Mouse (Mus musculus) C2C12 (cell line): Measurements from ENCODE around the gene Ankrd34b.

Experiments used
- CEBPB ChIP-seq: IDR thresholded peaks from one replicate; pipeline ENCODE4 v1.6.1; 2011; ENCODE audit warnings: low read depth, mild to moderate bottlenecking, control low read depth, moderate library complexity
- CTCF ChIP-seq: IDR thresholded peaks from one replicate; pipeline ENCODE4 v1.5.1; 2011; ENCODE audit not compliant: control insufficient read depth, insufficient read depth, insufficient read length
- FOSL1 ChIP-seq: IDR thresholded peaks from one replicate; pipeline ENCODE4 v1.8.0; 2011; ENCODE audit warnings: mild to moderate bottlenecking, low read length; ENCODE audit not compliant: poor library complexity, insufficient read depth, severe bottlenecking
- MAX ChIP-seq: IDR thresholded peaks from one replicate; pipeline ENCODE4 v1.6.1; 2011; ENCODE audit warnings: mild to moderate bottlenecking, control low read depth
- MYOD1 ChIP-seq: IDR thresholded peaks from one replicate; pipeline ENCODE4 v1.6.1; 2011; ENCODE audit warnings: low read depth; ENCODE audit not compliant: control insufficient read depth, insufficient read length
- MYOG ChIP-seq: IDR thresholded peaks from one replicate; pipeline ENCODE4 v1.6.1; 2011; ENCODE audit not compliant: control insufficient read depth, insufficient read length; ENCODE audit errors: extremely low read depth
- USF1 ChIP-seq: IDR thresholded peaks from one replicate; pipeline ENCODE4 v1.6.1; 2011; ENCODE audit warnings: low read depth, mild to moderate bottlenecking, control low read depth, moderate library complexity

GRCm38 (mm10) chr13:92423711-92424110 lies 2.0 kb upstream of the Ankrd34b start:
- TF ChIP-seq CTCF (no peak), USF1 (no peak), MYOG (no peak), MAX (no peak), CEBPB (no peak), FOSL1 (no peak), MYOD1 (no peak)
